Comparison of ENCODE assay signal across 10 mouse cellular contexts in the genomic region with DNA sequence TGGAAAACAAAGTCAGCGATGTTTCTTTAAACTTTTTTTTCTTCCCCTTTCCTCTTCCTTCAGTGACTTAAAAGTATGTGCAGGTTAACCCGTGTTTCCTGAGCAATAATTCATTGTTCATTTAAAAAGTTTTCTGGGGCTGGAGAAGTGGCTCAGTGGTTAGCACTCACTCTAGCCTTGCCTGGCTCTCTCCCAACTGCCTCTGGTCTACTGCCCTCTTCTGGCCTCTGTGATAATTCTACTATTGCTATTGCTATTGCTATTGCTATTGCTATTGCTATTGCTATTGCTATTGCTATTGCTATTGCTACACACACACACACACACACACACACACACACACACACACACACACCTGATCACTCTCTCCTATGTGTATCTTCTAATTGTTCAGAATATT. TPM values are rescaled to one million over a fixed set of nuclear protein-coding genes. Genes with fewer than 3 reads are reported as not detected.
DNase-seq lines count a peak whose midpoint lies in the region; ATAC-seq and TF ChIP-seq lines count a peak whose summit lies in the region.
"Had no signal": no experiment of that assay in that cellular context is flagged by ENCODE, and none has a peak within 500 bp of the region (broad histone marks: within the 10 kb centered on the region; RNA-seq: fewer than 3 reads in every experiment).

No protein-coding gene starts in this region.

- 70% methylated on average over 2 of the region's 2 CpGs for whole genome bisulfite sequencing in limb, embryonic 10.5 days

- H3K4me3 ChIP-seq in gastrocnemius, adult 2 months = no peak overlapping the region
- no peak overlapping the region for H3K4me3 ChIP-seq in limb, embryonic 10.5 days
- H3K4me3 ChIP-seq: neural tube, embryonic 15.5 days had no signal

- H3K27ac ChIP-seq in gastrocnemius, adult 2 months = no peak overlapping the region
- H3K27ac ChIP-seq in limb, embryonic 10.5 days = no peak overlapping the region
- H3K27ac ChIP-seq: hindbrain, embryonic 14.5 days; neural tube, embryonic 15.5 days had no signal

- H3K4me1 ChIP-seq in limb, embryonic 10.5 days = no peaks in the 10 kb centered on the region
- H3K4me1 ChIP-seq: neural tube, embryonic 15.5 days had no signal

- H3K36me3 ChIP-seq in limb, embryonic 10.5 days = no peaks in the 10 kb centered on the region
- H3K36me3 ChIP-seq: neural tube, embryonic 15.5 days had no signal

- no peak for DNase-seq in gastrocnemius, adult 2 months
- DNase-seq in gastrocnemius, postnatal 36 days = no peak
- peak; percentile 19 for DNase-seq in thymus, postnatal 0 days (ENCODE audit: low spot score)
- DNase-seq in thymus, postnatal 36 days = no peak
- DNase-seq in thymus, postnatal 25 days = peak; percentile 21
- no peak for DNase-seq in left cerebral cortex, adult 18-20 months (ENCODE audit: low spot score in 2 of 2)
- no peak for DNase-seq in limb, embryonic 10.5 days (ENCODE audit: low spot score)

- peak; percentile 87 for ATAC-seq in hematopoietic stem cell, adult 5-6 weeks (replicated peaks in 1 of 2; ENCODE audit: insufficient read depth in 1 of 2, low FRiP score in 2 of 2, low TSS enrichment in 1 of 2, low read depth in 1 of 2, poor library complexity in 2 of 2, severe bottlenecking in 2 of 2)

- peak; percentile 32; the same call in 1 of the 2 replicates for TF ChIP-seq CTCF in gastrocnemius, adult 2 months (IDR thresholded peaks at IDR 0.05)

- H3K9me3 ChIP-seq in limb, embryonic 10.5 days (replicated peaks) = no peaks in the 10 kb centered on the region
- H3K9me3 ChIP-seq: neural tube, embryonic 15.5 days had no signal

- no peaks in the 10 kb centered on the region for H3K27me3 ChIP-seq in limb, embryonic 10.5 days (ENCODE audit: low read depth, poor library complexity, severe bottlenecking)
- H3K27me3 ChIP-seq: neural tube, embryonic 15.5 days had no signal

- intact Hi-C loops in gastrocnemius, adult 2 months (cut with DNase I) = no loop called here
- intact Hi-C loops in gastrocnemius, postnatal 36 days (cut with DNase I) = no loop called here

RNA-seq across cellular contexts. Expression of a gene that starts 47.3 kb away (rescaled TPM):
- total RNA-seq in gastrocnemius, adult 2 months (2021) = 10 to 100 TPM; 18.2 to 26.7 TPM
- total RNA-seq in gastrocnemius, postnatal 36 days (2021) = 10 to 100 TPM; 20.2 to 20.6 TPM
- 56.2 and 57.7 TPM in 2 replicates for polyA plus RNA-seq in thymus, postnatal 0 days (2015; fragmentation: Nextera tagmentation; extraction: Ambion mirVana)
- 119 and 147 TPM in 2 replicates for total RNA-seq in hematopoietic stem cell, adult 5-6 weeks (2017)
- total RNA-seq in left cerebral cortex, adult 18-20 months (2021) = 10 to 100 TPM; 59.0 to 62.7 TPM
- 72.9 and 92.0 TPM in 2 replicates for polyA plus RNA-seq in limb, embryonic 10.5 days (2016; fragmentation: Nextera tagmentation; extraction: Ambion mirVana)

RNA-seq across cellular contexts. Expression of a gene that starts 47.6 kb away (rescaled TPM):
- 10 to 100 TPM; 10.5 to 11.4 TPM for total RNA-seq in gastrocnemius, adult 2 months (2021)
- 1 to 10 TPM; 8.0 to 9.1 TPM for total RNA-seq in gastrocnemius, postnatal 36 days (2021)
- polyA plus RNA-seq in thymus, postnatal 0 days (2015; fragmentation: Nextera tagmentation; extraction: Ambion mirVana) = 5.1 and 6.2 TPM in 2 replicates
- 19.8 and 33.7 TPM in 2 replicates for total RNA-seq in hematopoietic stem cell, adult 5-6 weeks (2017)
- 10 to 100 TPM; 17.1 to 17.7 TPM for total RNA-seq in left cerebral cortex, adult 18-20 months (2021)
- polyA plus RNA-seq in limb, embryonic 10.5 days (2016; fragmentation: Nextera tagmentation; extraction: Ambion mirVana) = 5.3 and 5.8 TPM in 2 replicates

Comparison
In these comparisons a context has a peak if more than half of its experiments do, and no peak if none do; other contexts are left out.
1. DNase-seq: peak in thymus, postnatal 0 days (single experiment) and thymus, postnatal 25 days (single experiment); none in gastrocnemius, adult 2 months (single experiment), gastrocnemius, postnatal 36 days (0 of 2), thymus, postnatal 36 days (0 of 2), left cerebral cortex, adult 18-20 months (0 of 2) and limb, embryonic 10.5 days (single experiment).